ENCODE assay signal across 12 mouse cellular contexts in the genomic region with DNA sequence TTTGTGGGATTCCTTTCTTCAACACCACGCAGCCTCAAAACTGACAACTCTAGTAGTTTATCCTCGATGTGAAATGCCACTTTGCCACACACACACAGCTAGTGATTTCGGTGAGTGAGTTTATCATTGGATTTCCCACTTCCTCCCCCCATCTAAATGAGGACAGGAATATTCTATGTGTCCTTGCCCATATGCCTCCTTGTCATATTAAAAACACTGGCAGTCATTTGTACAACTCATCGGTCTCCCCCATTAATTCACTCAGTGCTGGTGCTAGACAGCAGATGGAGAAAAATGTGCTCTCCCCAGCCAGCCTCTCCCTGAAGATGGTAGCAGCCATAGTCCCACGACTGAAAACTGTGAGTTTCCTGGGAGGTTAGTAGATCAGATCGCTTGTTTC.
"Had no signal": no experiment of that assay in that cellular context is flagged by ENCODE, and none has a peak within 500 bp of the region (broad histone marks: within the 10 kb centered on the region; RNA-seq: fewer than 3 reads in every experiment).

No protein-coding gene starts in this region.

- H3K36me3 ChIP-seq: limb, embryonic 12.5 days; liver, embryonic 13.5 days; lung, embryonic 15.5 days; midbrain, embryonic 13.5 days had no signal

- H3K4me1 ChIP-seq: limb, embryonic 12.5 days; liver, embryonic 13.5 days; lung, embryonic 15.5 days; midbrain, embryonic 13.5 days had no signal

- ATAC-seq: liver, postnatal 0 days; midbrain, embryonic 13.5 days had no signal

- H3K9ac ChIP-seq: limb, embryonic 12.5 days; liver, embryonic 13.5 days; liver, postnatal 0 days; lung, embryonic 15.5 days; midbrain, embryonic 13.5 days had no signal

- H3K9me3 ChIP-seq: limb, embryonic 12.5 days; liver, embryonic 13.5 days; lung, embryonic 15.5 days; midbrain, embryonic 13.5 days had no signal

- H3K27me3 ChIP-seq: limb, embryonic 12.5 days; liver, embryonic 13.5 days; lung, embryonic 15.5 days; midbrain, embryonic 13.5 days had no signal

- H3K4me3 ChIP-seq: limb, embryonic 12.5 days; liver, embryonic 13.5 days; lung, embryonic 15.5 days; midbrain, embryonic 13.5 days had no signal

- H3K4me2 ChIP-seq: limb, embryonic 12.5 days; liver, embryonic 13.5 days; lung, embryonic 15.5 days; midbrain, embryonic 13.5 days had no signal

- H3K27ac ChIP-seq: kidney, postnatal 0 days; limb, embryonic 12.5 days; liver, embryonic 13.5 days; lung, embryonic 15.5 days; midbrain, embryonic 13.5 days had no signal

- DNase-seq: kidney, adult 9 months; kidney, postnatal 36 days; liver; liver, embryonic 13.5 days; liver, postnatal 0 days; lung, postnatal 36 days; right cerebral cortex, postnatal 14 days; thymus, postnatal 4 days had no signal
